17 mouse cellular contexts compared by ENCODE assay signal in genomic region chr11:89631315-89631714, GRCm38 (mm10).
DNase-seq lines count a peak whose midpoint lies in the region; TF ChIP-seq lines count a peak whose summit lies in the region.
"Had no signal": no experiment of that assay in that cellular context is flagged by ENCODE, and none has a peak within 500 bp of the region (broad histone marks: within the 10 kb centered on the region; RNA-seq: fewer than 3 reads in every experiment).

No protein-coding gene starts in this region.

- peak; percentile 4 for DNase-seq in 3T3-L1 (ENCODE audit: low read depth, low spot score)
- peak; percentile 1 for DNase-seq in NIH3T3 (ENCODE audit: low read depth)
- peak; percentile 11 for DNase-seq in fibroblast of lung, adult 2 months (ENCODE audit: low read depth)
- DNase-seq in ovary, postnatal 14 days (ENCODE audit: low spot score) = no peak
- DNase-seq in lung, adult 2 months = no peak
- no peak for DNase-seq in yolk sac, embryonic 10.5 days (ENCODE audit: low spot score)
- DNase-seq: adrenal gland, adult 8-10 months; adrenal gland, postnatal 14 days; cerebellum, adult 11-12 months; cerebellum, adult 2 months; cerebellum, adult 9-10 months; cerebellum, postnatal 10 days; cerebellum, postnatal 25 days had no signal

- no peaks in the 10 kb centered on the region; the same call in 1 of the 2 replicates for H3K4me1 ChIP-seq in lung, adult 2 months (ENCODE audit: control insufficient read depth, insufficient read depth, low read length)
- H3K4me1 ChIP-seq: embryonic facial prominence, embryonic 10.5 days; embryonic facial prominence, embryonic 12.5 days; forebrain, embryonic 12.5 days had no signal

- WGBS in lung, adult 2 months = 61% methylated on average over 2 of the region's 2 CpGs

- no peak overlapping the region for H3K4me3 ChIP-seq in lung, adult 2 months (replicated peaks; ENCODE audit: extremely low read depth, low read depth, low read length)
- H3K4me3 ChIP-seq: embryonic facial prominence, embryonic 10.5 days; embryonic facial prominence, embryonic 12.5 days; forebrain, embryonic 10.5 days; forebrain, embryonic 12.5 days had no signal

- TF ChIP-seq POLR2A in lung, adult 2 months (IDR thresholded peaks at IDR 0.05; ENCODE audit: borderline replicate concordance, extremely low read depth, low read depth, low read length) = no peak

- no peak for TF ChIP-seq CTCF in lung, adult 2 months (IDR thresholded peaks at IDR 0.05; ENCODE audit: insufficient read depth, low read length)

Comparison
In these comparisons a context has a peak if more than half of its experiments do, and no peak if none do; other contexts are left out.
1. DNase-seq: peak in 3T3-L1 (single experiment), NIH3T3 (single experiment) and fibroblast of lung, adult 2 months (single experiment); none in ovary, postnatal 14 days (single experiment), lung, adult 2 months (single experiment) and yolk sac, embryonic 10.5 days (single experiment).